Mouse (Mus musculus) neutrophil, adult 5-6 weeks (primary cell): ENCODE data around the gene Sbk3. TPM values are rescaled to one million over a fixed set of nuclear protein-coding genes. Genes with fewer than 3 reads are reported as not detected.
"Not testable (repeated sequence)": the region's sequence is repeated elsewhere in the genome, so short reads cannot be mapped to it uniquely, and the experiment has no call there.

Experiments used
- ATAC-seq: fragments of 151-379, 151-347 bp; 2 replicates; pipeline ENCODE4 v1.8.0; 2017; ENCODE audit warnings: mild to moderate bottlenecking, moderate TSS enrichment; ENCODE audit not compliant: insufficient number of reproducible peaks, poor library complexity, low FRiP score, severe bottlenecking; ENCODE audit errors: extremely low read depth
- total RNA-seq: library from RNA; stranded (forward); fragments of 200-1000 nt; gene quantifications from 2 replicates; pipeline ENCODE4 v1.2.3, GENCODE M21; 2017

The Sbk3 gene
- total RNA-seq: not detected in 2 replicates

DNA sequence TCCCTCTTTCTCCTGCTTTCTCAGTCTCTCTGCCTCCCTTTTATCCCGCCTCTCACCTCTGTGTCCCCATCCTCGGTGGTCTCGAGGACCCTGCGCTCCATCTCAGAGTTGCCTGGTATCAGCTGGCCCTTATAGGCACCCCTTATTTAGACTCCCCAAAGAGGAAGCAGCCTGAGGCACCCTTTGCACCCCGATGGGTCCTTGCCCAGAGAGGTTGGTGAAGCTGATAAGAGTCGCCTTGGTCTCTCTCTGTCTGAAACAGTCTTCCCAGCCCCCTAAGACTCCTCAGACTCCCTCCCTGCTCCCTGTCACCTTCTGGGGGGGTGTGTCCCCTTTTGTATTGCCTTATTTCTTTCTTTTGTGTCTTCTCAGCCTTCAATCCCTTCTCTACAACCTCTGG lies at the start of gene Sbk3:
Sbk3 (minus strand) TSS at position 101 of the 400 bp plus-strand sequence.
- ATAC-seq: no peak

DNA sequence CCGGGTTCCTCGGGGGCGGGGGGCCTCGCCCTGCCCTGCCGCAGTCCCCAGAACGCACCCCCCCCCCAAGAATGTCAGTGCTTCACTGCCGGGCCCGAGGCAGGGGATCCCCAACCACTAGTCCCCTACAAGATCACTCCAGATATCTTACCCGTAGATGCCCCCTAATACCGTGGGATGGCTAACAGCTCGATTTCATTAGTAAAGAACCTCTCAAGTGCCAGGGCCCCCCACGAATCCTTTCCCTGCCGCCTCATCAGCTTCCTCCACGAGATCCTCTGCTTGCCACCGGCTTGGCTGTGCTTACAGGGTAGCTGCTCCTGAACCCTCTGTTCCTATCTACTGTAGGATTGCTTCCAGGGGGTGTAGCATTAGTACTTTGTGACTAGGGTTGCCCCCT lies 49.7 kb upstream of the Sbk3 start:
- ATAC-seq: no peak

DNA sequence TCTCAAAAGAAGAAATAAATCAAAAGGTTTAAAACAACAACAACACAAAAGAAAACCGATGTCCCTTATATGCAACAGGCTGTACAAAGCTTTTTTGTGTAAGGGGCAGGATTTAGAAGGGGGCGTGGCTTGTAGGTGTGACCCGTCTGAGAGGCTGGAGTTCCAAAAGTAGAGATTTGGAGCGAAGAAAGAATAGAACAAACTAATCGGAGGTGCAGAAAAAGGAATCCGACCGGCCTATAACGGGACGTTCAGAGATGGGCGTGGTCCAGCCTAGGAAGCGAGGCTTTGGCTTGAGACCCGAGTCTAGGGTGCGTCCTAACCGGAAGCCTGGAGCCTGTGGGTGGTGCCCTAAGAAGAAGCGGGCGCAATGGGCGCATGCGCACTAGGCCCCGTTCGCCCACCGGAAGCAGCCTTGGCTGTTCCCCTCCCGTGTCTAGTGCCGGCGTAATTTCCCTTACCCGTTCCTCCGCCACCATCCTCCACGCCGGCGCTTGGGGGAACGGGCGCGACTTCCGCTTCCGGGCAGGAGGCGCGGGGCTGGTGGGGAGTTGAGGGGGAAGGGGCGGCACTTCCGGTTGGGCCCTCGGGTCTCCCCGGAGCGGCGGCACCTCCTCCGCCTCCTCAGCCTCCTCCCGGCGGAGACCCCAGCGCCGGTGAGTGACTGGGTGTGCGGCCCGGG lies 49.2 kb upstream of the Sbk3 start, which contains the start of the genes Zfp865 and Ccdc106:
Zfp865 (plus strand) TSS at position 377 of the 682 bp plus-strand sequence.
Ccdc106 (plus strand) TSS at position 554 of the 682 bp plus-strand sequence.
- peak; percentile 87 for ATAC-seq

DNA sequence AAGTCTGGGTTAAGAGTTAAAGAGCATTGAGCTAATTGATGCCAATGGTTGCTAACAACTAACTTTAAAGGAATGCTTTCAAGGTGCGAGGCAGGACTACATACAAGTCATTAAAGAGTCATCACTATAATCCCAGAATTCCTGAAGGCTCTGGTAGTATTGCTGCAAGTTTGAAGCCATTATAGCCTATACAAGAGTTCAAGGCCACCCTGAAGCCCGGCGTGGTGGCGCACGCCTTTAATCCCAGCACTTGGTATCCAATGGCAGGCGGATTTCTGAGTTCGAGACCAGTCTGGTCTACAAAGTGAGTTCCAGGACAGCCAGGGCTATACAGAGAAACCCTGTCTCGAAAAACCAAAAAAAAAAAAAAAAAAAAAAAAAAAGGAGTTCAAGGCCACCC lies 48.6 kb upstream of the Sbk3 start:
- not testable (repeated sequence) for ATAC-seq

DNA sequence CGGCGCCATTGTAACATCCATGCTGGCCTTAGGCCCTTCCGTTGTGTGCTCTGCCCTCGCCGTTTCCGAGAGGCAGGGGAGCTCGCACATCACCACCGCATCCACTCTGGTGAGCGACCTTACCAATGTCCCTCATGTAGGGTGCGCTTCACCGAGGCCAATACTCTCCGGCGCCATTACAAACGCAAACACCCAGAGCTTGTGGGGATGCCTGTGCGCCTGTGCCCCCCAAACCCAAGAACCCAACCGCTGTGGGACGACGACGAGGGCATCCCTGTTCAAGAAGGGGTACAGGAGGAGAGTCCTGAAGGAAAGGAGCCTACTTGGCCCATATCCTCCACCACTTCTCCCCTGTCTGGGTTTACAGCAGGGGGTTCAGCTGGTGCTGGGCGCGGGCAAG lies 47.0 kb upstream of the Sbk3 start:
- ATAC-seq: no peak

DNA sequence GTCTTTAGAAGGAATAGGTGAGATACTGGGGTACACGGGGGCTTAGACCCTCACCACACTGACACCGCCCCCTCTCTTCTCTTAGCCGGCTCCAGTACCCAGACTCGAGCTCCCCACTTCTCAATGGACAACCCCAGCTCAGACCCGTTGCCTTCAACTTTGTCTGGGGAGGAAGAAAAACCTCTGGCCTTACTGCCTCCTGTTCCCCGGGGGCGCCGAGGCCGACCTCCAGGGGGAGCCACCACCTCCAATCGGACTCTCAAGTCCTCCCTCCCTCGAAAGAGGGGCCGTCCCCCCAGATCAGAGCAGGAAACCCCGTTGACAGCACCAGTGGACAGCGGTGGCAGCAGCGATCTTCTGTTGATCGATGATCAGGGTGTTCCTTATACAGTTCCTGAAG lies 46.4 kb upstream of the Sbk3 start:
- ATAC-seq: no peak

DNA sequence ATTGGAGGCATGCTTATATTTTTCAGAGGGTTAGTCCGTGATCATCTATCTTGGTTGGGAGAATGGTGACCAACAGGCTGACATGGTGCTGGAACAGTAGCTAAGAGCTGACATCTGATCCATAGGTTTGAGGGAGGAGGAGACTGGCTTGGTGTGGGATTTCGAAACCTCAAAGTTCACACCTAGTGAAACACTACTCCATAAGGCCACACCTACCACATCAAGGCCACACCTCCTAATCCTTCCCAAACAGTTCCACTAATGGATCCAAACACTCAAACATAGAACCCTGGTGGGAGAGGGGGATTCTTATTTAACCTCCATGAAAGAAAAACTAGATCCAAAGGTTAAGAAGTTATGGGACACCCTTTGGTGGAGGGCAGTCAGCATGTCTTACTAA lies 46.0 kb upstream of the Sbk3 start:
- no peak for ATAC-seq

DNA sequence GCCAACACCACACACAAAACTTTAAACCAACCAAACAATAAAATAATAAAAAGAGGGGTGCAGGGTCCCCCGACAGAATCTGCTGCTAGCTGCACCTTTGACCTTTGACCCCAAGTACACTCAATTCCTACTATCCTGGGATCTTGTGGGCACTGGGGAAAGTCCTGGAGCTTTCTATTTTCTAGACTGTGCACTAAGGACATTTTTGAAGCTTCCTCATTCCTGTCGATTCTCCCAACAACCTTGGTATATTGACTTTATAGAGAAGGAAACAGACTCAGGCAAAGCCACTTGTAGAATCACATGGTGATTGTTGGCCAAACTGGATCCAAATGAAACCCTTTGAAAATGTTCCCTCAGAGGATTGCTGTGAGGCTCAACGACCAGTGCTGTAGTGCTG lies 45.1 kb upstream of the Sbk3 start:
- no peak for ATAC-seq

DNA sequence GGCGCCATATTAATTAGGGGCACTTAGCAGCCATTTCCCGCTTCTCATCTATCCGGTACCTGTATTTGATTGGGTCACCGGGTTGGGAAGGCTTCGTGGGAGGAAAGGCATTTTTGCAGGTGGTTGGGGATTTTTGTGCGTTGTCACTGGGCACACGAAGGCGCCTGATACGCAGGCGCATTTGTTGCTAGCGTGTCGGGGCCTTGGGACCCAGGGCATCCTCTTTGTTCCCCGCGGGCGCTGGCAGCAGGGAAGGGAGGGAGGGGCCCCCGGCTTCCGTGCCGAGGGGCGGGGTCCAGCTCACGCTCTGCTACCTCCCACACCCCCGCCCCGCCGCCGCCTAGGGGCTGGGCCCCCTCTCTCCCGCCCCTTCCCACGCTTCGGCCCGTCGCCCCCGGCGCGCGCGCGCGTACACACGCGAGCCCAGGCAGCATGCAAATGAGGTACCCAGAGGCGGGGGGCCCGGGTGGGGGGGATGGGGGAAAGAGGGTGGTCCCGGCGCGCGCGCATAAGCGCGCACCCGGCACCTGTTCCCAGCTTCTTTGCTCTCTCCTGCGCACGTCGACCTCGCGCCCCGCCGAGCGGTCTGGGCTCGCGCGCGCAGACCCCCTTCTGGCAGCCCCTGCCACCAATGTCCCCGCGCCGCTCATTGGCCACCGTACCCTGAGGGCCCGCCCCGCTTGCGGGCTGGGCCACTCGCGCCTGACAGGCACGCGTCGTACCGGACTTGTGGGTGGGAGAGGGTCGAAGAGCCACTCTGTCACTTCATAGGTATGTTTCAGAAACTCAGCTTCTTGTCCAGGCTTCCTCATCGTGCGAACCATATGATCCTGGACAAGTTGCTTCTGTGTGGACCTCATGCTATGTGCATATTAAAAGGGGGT lies 44.4 kb upstream of the Sbk3 start, which contains the start of gene Gm44973:
Gm44973 (plus strand) TSS at position 379 of the 884 bp plus-strand sequence.
- peak; percentile 59 for ATAC-seq

DNA sequence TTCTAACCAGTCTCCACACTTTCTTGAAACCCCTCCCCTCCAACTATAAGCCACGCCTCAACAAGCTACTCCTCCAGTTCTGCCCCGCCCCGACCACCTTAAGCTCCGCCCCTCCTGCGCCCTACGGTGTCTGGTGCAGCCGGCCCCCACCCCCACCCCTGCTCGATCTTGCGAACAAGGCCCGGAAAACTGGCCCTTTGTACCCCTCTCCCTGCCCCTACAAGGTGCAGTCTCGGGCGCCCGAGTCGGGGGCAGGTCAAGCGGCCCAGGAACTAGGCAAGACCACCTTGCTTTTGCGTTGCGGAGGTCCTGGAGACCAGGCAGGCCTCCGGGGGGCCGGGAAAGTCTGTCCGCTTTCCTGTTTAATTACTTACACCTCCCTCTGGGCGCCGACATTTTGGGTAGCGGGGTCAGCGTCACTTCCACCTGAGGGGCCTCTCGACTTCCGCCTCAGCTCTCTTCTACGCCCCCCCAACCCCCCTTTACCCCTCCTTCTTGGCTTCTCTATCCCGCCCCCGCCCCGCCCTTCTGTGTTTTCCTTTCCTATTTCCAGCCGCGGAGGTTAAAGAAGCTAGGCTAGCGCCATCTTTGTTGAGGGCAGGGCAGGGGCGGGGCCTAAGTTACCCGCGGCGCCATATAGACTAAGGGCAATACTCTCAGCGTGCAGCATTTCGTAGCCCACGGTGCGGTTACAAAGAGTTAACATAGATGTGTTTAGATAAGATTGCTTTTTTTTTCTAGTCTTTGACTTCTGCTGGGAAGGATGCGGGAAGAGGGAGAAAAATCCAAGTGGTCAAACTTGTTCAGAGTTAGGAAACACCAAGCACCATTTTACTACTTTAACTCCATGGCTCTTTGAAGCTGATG lies 43.5 kb upstream of the Sbk3 start, which contains the start of the genes Zfp524 and Fiz1:
Zfp524 (plus strand) TSS at position 165 of the 867 bp plus-strand sequence.
Fiz1 (minus strand) TSS at position 447 of the 867 bp plus-strand sequence.
- peak; percentile 69 for ATAC-seq

DNA sequence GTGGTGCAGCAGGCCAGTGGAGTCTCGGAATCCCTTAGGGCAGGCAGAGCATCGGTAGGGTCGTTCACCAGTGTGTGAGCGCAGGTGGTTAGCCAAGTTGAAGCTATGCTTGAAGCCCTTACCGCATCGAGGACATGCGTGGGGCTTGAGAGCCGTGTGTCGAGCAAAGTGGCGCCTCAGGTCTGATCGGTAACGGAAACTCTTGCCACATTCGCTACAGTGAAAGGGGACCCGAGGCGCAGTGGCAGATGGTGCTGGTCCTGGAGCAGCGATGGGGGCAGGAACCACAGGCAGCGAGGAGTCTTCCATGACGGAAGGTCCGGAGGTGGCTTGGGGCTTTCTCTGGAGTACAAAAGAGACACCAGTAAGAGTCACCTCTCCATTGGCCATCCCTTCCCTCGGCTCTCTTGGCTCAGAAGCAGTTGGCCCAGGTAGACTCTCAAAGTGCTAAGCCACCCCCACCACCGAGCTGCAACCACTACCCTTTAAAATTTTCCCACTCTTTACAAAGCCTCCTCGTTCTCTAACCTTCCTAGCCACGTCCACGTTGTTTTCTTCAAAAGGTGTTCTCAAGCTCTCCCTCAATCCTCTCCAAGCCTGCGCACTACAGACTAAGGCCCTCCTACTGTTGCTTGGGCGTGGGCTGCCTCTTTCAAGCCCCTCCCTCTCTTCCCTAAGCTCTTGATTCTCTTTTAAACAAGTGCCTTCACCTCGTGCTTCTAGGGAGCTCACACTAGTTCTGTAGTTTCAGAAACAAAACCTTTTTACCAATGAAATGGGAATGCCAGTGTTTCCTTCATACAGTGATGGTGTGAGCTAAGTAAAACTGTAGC lies 41.9 kb upstream of the Sbk3 start:
- ATAC-seq: no peak

DNA sequence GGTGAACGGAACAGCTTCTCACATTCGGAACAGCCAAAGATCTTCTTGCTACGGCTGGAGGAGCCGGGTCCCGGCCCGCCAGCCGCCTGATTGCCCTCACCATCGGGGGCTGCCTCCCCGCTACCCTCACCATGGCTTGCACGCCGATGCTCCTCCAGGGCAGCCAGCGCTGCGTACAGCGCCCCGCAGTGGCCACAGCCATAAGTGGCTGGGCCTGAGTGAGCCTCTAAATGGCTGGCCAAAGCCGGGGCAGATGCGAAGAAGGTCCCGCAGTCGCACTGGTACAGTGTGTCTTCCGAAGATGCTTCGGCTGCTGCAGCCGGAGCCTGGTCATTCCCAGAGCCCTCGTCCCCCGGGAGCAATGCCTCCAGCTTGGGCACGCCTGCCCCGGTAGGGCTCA lies 37.3 kb upstream of the Sbk3 start:
- ATAC-seq: no peak

DNA sequence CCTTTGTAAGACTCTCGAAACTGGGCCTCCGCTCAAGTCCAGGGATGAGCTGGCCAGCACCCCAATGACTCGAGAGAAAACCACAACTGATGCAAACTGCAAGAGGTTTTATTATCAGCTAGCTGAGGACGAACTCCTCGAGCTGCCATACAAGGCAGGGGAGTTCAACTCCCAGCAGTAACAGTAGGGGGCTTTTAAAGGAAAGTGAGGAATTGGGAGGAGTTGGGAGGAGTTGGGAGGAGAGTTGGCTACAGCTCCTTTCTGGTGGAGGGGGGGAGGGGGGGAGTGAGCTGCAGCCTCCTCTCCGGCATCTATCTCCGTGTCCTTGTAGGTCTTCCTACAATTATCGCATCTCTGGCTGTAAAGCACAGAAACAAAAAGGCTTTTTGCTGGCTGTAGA lies 31.9 kb upstream of the Sbk3 start:
- not testable (repeated sequence) for ATAC-seq

DNA sequence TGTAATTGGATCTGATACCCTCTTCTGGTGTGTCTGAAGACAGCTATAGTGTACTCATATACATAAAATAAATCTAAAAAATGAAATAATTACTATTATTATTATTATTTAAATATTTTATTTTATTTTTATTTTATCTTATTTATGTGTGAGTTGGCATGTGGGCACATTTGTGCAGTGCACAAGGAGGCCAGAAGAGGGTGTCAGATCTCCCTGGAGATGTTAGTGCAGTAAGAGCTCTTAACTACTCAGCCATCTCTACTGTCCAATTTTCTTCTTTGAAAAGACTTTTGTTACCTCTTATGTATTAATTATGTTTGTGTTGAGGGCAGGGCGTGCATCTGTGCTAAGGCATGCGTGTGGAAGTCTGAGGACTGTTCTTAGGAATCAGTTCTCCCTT lies 28.9 kb upstream of the Sbk3 start:
- ATAC-seq: 0 out of 2 replicates have a peak, but pooled peaks have one; percentile 43

DNA sequence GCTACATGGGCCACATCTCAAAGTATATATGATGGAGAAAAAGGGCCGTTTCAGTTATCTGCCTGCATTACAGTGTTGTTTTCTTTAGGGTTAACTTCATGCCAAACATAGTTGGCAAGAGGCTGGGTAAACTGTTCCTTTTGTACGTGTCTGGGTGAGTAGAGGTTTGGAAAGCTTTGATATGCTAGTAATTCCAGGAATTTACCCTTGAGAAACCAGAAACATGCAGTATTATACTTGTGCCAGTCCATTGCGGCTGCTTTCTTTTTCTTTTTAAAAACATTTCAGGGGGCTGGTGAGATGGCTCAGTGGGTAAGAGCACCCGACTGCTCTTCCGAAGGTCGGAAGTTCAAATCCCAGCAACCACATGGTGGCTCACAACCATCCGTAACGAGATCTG lies 26.0 kb upstream of the Sbk3 start:
- no peak for ATAC-seq

DNA sequence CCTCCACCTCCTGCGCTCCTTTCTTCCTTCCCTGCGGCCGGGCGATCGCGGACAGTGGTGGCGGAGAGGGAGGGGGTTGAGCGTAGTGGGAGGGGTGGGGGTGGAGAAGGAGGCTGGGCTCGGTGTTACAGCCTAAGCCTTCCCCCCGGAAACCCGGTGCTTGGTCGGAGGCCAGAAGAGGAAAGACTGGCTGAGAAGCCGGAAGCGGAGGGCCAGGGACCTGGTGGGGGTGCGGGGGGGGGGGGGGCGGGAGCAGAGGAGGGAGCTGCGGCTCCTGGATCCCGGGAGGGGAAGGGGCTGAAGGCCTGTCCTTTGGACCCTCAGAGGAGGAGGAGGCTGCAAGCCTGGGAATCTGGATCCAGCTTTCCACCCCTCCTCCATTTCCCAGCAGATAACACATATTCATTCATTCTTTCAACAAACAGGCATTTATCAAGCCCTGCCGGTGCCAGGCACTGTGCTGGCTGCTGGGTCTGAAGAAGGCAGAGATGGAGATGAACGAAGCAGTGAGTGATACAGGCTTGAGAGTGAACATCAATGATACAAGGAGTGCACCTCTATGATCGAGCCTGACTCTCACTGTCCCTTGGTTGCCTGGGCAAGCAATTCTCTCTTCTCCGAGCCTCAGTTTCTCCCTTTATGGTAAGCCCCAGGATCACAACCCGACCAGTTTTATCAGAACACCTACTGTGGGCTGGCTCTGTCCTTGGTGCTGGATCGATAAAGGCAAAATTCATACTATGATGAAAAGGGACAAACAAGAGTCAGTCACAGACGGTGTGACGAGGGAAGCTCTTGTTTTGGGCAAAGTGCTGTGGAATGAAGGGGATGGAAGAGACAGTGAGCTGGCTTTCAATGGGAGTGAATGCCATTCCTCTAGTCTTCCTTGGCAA lies 25.3 kb upstream of the Sbk3 start, which contains the start of gene Zfp579:
Zfp579 (minus strand) TSS at position 156 of the 893 bp plus-strand sequence.
- peak; percentile 64 for ATAC-seq
